Mouse (Mus musculus) E14TG2a.4 (cell line): ENCODE measurements at regions not wholly inside any gene's neighbourhood (a gene's known extent, or its start where the extent isn't known, plus 50 kb on each side); places are given as distances from the start of the nearest gene placed in this dataset.

Experiments
- CTCF ChIP-seq: conservative IDR thresholded peaks from 2 replicates; pipeline ENCODE4 v1.5.1; 2014; ENCODE audit warnings: low read length
- NANOG ChIP-seq: IDR thresholded peaks from 2 replicates; pipeline ENCODE4 v1.6.1; 2014; ENCODE audit warnings: borderline replicate concordance, low read length, mixed read lengths

GRCm38 (mm10) chr11:71914665-71915064, 122.6 kb downstream of the Aipl1 start:
- TF ChIP-seq CTCF (no peak), NANOG (no peak)
